Mouse (Mus musculus): ENCODE data around the gene Nup210. TPM values are rescaled to one million over a fixed set of nuclear protein-coding genes. Genes with fewer than 3 reads are reported as not detected.
"Not testable (repeated sequence)": the region's sequence is repeated elsewhere in the genome, so short reads cannot be mapped to it uniquely, and the experiment has no call there.

Nup210 gene
- polyA plus RNA-seq, 1 experiment from 2014 or later = 19.8 TPM

- H3K4me3 ChIP-seq = no peak overlapping the region
- H3K9ac ChIP-seq = no peak overlapping the region
- H3K4me1 ChIP-seq = peaks cover 22% of the 10 kb centered on the region
- H3K27me3 ChIP-seq = no peaks in the 10 kb centered on the region
- H3K36me3 ChIP-seq = no peaks in the 10 kb centered on the region
- H3K9me3 ChIP-seq (replicated peaks) = no peaks in the 10 kb centered on the region
- no peak overlapping the region for H3K4me2 ChIP-seq (replicated peaks)
- H3K27ac ChIP-seq = no peak overlapping the region
- no peak for ATAC-seq (ENCODE audit: low FRiP score)
- WGBS = 90% methylated on average over 10 of the region's 10 CpGs
Observed at GRCm38 (mm10) chr6:91111141-91111953, 5.3 kb downstream of the Nup210 start.

GRCm38 (mm10) chr6:91110323-91111020 is 6.2 kb downstream of the Nup210 start:
- H3K36me3 ChIP-seq = no peaks in the 10 kb centered on the region
- no peak overlapping the region for H3K27ac ChIP-seq
- H3K9me3 ChIP-seq (replicated peaks) = no peaks in the 10 kb centered on the region
- H3K4me1 ChIP-seq = peaks cover 14% of the 10 kb centered on the region
- 78% methylated on average over 13 of the region's 13 CpGs for WGBS
- no peak overlapping the region for H3K4me3 ChIP-seq
- H3K9ac ChIP-seq = no peak overlapping the region
- H3K4me2 ChIP-seq (replicated peaks) = no peak overlapping the region
- ATAC-seq (ENCODE audit: low FRiP score) = no peak
- no peaks in the 10 kb centered on the region for H3K27me3 ChIP-seq

GRCm38 (mm10) chr6:91109489-91109888 is 7.1 kb downstream of the Nup210 start:
- peaks cover 10% of the 10 kb centered on the region for H3K4me1 ChIP-seq
- no peaks in the 10 kb centered on the region for H3K36me3 ChIP-seq
- H3K4me2 ChIP-seq (replicated peaks) = no peak overlapping the region
- H3K27ac ChIP-seq = no peak overlapping the region
- no peak overlapping the region for H3K9ac ChIP-seq
- no peak for ATAC-seq (ENCODE audit: low FRiP score)
- no peaks in the 10 kb centered on the region for H3K27me3 ChIP-seq
- H3K9me3 ChIP-seq (replicated peaks) = no peaks in the 10 kb centered on the region
- no peak overlapping the region for H3K4me3 ChIP-seq

GRCm38 (mm10) chr6:91108917-91109450 is 7.6 kb downstream of the Nup210 start:
- Histone ChIP-seq H3K27me3 (no peaks in the 10 kb centered on the region), H3K9me3 (replicated peaks) (no peaks in the 10 kb centered on the region), H3K27ac (no peak overlapping the region), H3K4me2 (replicated peaks) (no peak overlapping the region), H3K4me3 (no peak overlapping the region), H3K9ac (no peak overlapping the region), H3K36me3 (no peaks in the 10 kb centered on the region), H3K4me1 (peaks cover 9% of the 10 kb centered on the region)
- WGBS = 97% methylated on average over 2 of the region's 2 CpGs
- ATAC-seq (ENCODE audit: low FRiP score) = no peak

GRCm38 (mm10) chr6:91108301-91108916 is 8.2 kb downstream of the Nup210 start:
- H3K9ac ChIP-seq = no peak overlapping the region
- H3K36me3 ChIP-seq = no peaks in the 10 kb centered on the region
- peaks cover 9% of the 10 kb centered on the region for H3K4me1 ChIP-seq
- no peak for ATAC-seq (ENCODE audit: low FRiP score)
- no peaks in the 10 kb centered on the region for H3K27me3 ChIP-seq
- H3K4me3 ChIP-seq = no peak overlapping the region
- H3K27ac ChIP-seq = no peak overlapping the region
- H3K4me2 ChIP-seq (replicated peaks) = no peak overlapping the region
- H3K9me3 ChIP-seq (replicated peaks) = no peaks in the 10 kb centered on the region
- WGBS = 96% methylated on average over 3 of the region's 3 CpGs

- no peak overlapping the region for H3K4me3 ChIP-seq
- ATAC-seq (ENCODE audit: low FRiP score) = no peak
- no peak overlapping the region for H3K27ac ChIP-seq
- 89% methylated on average over 2 of the region's 2 CpGs for WGBS
- no peak overlapping the region for H3K4me2 ChIP-seq (replicated peaks)
- peaks cover 9% of the 10 kb centered on the region for H3K4me1 ChIP-seq
- no peaks in the 10 kb centered on the region for H3K27me3 ChIP-seq
- H3K9ac ChIP-seq = no peak overlapping the region
- H3K9me3 ChIP-seq (replicated peaks) = no peaks in the 10 kb centered on the region
- no peaks in the 10 kb centered on the region for H3K36me3 ChIP-seq
Observed at GRCm38 (mm10) chr6:91105400-91106129, 11.1 kb downstream of the Nup210 start.

- Histone ChIP-seq H3K4me2 (replicated peaks) (no peak overlapping the region), H3K4me3 (no peak overlapping the region), H3K36me3 (no peaks in the 10 kb centered on the region), H3K27ac (no peak overlapping the region), H3K9me3 (replicated peaks) (no peaks in the 10 kb centered on the region), H3K9ac (no peak overlapping the region), H3K27me3 (no peaks in the 10 kb centered on the region), H3K4me1 (peaks cover 9% of the 10 kb centered on the region)
- WGBS = 74% methylated on average over 3 of the region's 3 CpGs
- ATAC-seq (ENCODE audit: low FRiP score) = no peak
Observed at GRCm38 (mm10) chr6:91104765-91105399, 11.7 kb downstream of the Nup210 start.

GRCm38 (mm10) chr6:91103421-91103820 is 13.2 kb downstream of the Nup210 start:
- not testable (repeated sequence) for ATAC-seq (ENCODE audit: low FRiP score); H3K9ac ChIP-seq
- 88% methylated on average over 1 of the region's 1 CpGs for WGBS

GRCm38 (mm10) chr6:91100621-91101020 is 16.0 kb downstream of the Nup210 start:
- H3K36me3 ChIP-seq = peaks cover 17% of the 10 kb centered on the region
- peaks cover 6% of the 10 kb centered on the region for H3K4me1 ChIP-seq
- H3K27ac ChIP-seq = no peak overlapping the region
- H3K4me3 ChIP-seq = no peak overlapping the region
- H3K9ac ChIP-seq = no peak overlapping the region
- ATAC-seq (ENCODE audit: low FRiP score) = no peak
- no peak overlapping the region for H3K4me2 ChIP-seq (replicated peaks)
- H3K9me3 ChIP-seq (replicated peaks) = no peaks in the 10 kb centered on the region
- no peaks in the 10 kb centered on the region for H3K27me3 ChIP-seq
- WGBS = 89% methylated on average over 5 of the region's 5 CpGs

More at GRCm38 (mm10) chr6:91103421-91103820, 13.2 kb downstream of the Nup210 start:
- not testable (repeated sequence) for H3K9me3 ChIP-seq (replicated peaks); H3K4me2 ChIP-seq (replicated peaks); H3K4me3 ChIP-seq; H3K36me3 ChIP-seq; H3K27ac ChIP-seq; H3K27me3 ChIP-seq; H3K4me1 ChIP-seq

- H3K9ac ChIP-seq = no peak overlapping the region
- peaks cover 28% of the 10 kb centered on the region for H3K36me3 ChIP-seq
- no peak overlapping the region for H3K4me2 ChIP-seq (replicated peaks)
- H3K4me3 ChIP-seq = no peak overlapping the region
- no peaks in the 10 kb centered on the region for H3K9me3 ChIP-seq (replicated peaks)
- 93% methylated on average over 3 of the region's 3 CpGs for WGBS
- no peak overlapping the region for H3K27ac ChIP-seq
- H3K4me1 ChIP-seq = no peaks in the 10 kb centered on the region
- H3K27me3 ChIP-seq = no peaks in the 10 kb centered on the region
- no peak for ATAC-seq (ENCODE audit: low FRiP score)
Observed at GRCm38 (mm10) chr6:91097879-91098278, 18.8 kb downstream of the Nup210 start.

GRCm38 (mm10) chr6:91095072-91095601 is 21.5 kb downstream of the Nup210 start:
- no peak for ATAC-seq (ENCODE audit: low FRiP score)
- H3K27ac ChIP-seq = no peak overlapping the region
- peaks cover 6% of the 10 kb centered on the region; the same call in 1 of the 2 replicates for H3K4me1 ChIP-seq
- peaks cover 35% of the 10 kb centered on the region for H3K36me3 ChIP-seq
- no peak overlapping the region for H3K4me3 ChIP-seq
- no peak overlapping the region for H3K9ac ChIP-seq
- H3K4me2 ChIP-seq (replicated peaks) = no peak overlapping the region
- WGBS = 89% methylated on average over 2 of the region's 2 CpGs
- no peaks in the 10 kb centered on the region for H3K27me3 ChIP-seq
- H3K9me3 ChIP-seq (replicated peaks) = no peaks in the 10 kb centered on the region
